8 mouse cellular contexts compared by ENCODE assay signal in the genomic region with DNA sequence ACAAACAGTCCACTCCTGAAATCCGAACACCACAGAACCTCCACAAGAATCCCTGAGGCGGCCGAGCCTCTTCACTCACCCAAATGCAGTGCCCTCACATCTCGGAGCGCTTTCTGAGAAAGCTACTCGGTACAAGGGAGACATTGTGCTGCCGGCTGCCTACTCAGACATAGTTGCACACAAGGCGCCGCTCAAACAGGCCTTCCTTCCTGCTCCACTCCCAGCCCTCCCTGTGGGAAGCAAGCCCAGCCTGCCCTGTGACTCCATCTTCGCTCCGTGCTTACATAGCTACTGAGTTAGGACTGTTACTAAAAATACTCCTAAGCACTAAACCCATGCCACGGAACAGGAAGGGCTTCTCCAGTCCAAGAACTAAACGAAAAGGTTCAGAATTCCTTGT. TPM values are rescaled to one million over a fixed set of nuclear protein-coding genes. Genes with fewer than 3 reads are reported as not detected.
DNase-seq lines count a peak whose midpoint lies in the region; ATAC-seq and TF ChIP-seq lines count a peak whose summit lies in the region.

No protein-coding gene starts in this region.

- whole genome bisulfite sequencing in spleen, adult 2 months, result 70% methylated on average over 13 of the region's 13 CpGs
- WGBS in forebrain, embryonic 14.5 days, result 55% methylated on average over 13 of the region's 13 CpGs
- WGBS in heart, postnatal 0 days, result 9% methylated on average over 13 of the region's 13 CpGs
- WGBS in liver, postnatal 0 days (ENCODE audit: insufficient replicate concordance), result 55% methylated on average over 13 of the region's 13 CpGs

- H3K27ac ChIP-seq in spleen, adult 2 months (ENCODE audit: insufficient read depth, low read length), result peak overlapping the region; percentile 66
- H3K27ac ChIP-seq in forebrain, embryonic 14.5 days (ENCODE audit: low read depth, low read length), result peak overlapping the region; percentile 65; the same call in 1 of the 2 replicates
- H3K27ac ChIP-seq in heart, postnatal 0 days (ENCODE audit: low read depth), result peak overlapping the region; percentile 99
- peak overlapping the region; percentile 60; the same call in 1 of the 2 replicates for H3K27ac ChIP-seq in liver, postnatal 0 days (ENCODE audit: low read depth)

- TF ChIP-seq EP300 in heart, postnatal 0 days (IDR thresholded peaks at IDR 0.05; ENCODE audit: low read depth), result peak; percentile 71
- TF ChIP-seq EP300 in liver, postnatal 0 days (IDR thresholded peaks at IDR 0.05; ENCODE audit: low read depth), result no peak

- no peak for TF ChIP-seq POLR2A in spleen, adult 2 months (IDR thresholded peaks at IDR 0.05; ENCODE audit: low read depth, low read length)

- no peaks in the 10 kb centered on the region for H3K4me1 ChIP-seq in spleen, adult 2 months (ENCODE audit: control insufficient read depth, insufficient read depth, insufficient read length)
- H3K4me1 ChIP-seq in forebrain, embryonic 14.5 days (ENCODE audit: control insufficient read depth, insufficient read depth, low read length), result no peaks in the 10 kb centered on the region
- H3K4me1 ChIP-seq in heart, postnatal 0 days (ENCODE audit: control insufficient read depth, insufficient read depth), result peaks cover 14% of the 10 kb centered on the region
- no peaks in the 10 kb centered on the region; the same call in 1 of the 2 replicates for H3K4me1 ChIP-seq in liver, postnatal 0 days (ENCODE audit: insufficient read depth)

- no peaks in the 10 kb centered on the region for H3K27me3 ChIP-seq in spleen, adult 2 months (ENCODE audit: control insufficient read depth, insufficient read depth, low read length)
- H3K27me3 ChIP-seq in forebrain, embryonic 14.5 days (replicated peaks; ENCODE audit: control insufficient read depth, insufficient read depth, low read length), result no peaks in the 10 kb centered on the region
- H3K27me3 ChIP-seq in heart, postnatal 0 days (ENCODE audit: control insufficient read depth, insufficient read depth, low read length), result no peaks in the 10 kb centered on the region
- no peaks in the 10 kb centered on the region for H3K27me3 ChIP-seq in liver, postnatal 0 days (ENCODE audit: insufficient read depth, low read length)

- no peak for DNase-seq in spleen, adult 2 months (ENCODE audit: low read depth in 1 of 2, low spot score in 2 of 2)
- DNase-seq in spleen, postnatal 4 days (ENCODE audit: low spot score in 2 of 2), result no peak
- DNase-seq in forebrain, embryonic 14.5 days (ENCODE audit: low spot score), result peak; percentile 33
- peak; percentile 95 for DNase-seq in heart, postnatal 0 days (ENCODE audit: low spot score)
- peak; percentile 81 to 88 for DNase-seq in kidney, postnatal 4 days
- peak; percentile 23 for DNase-seq in liver, postnatal 0 days
- peak; percentile 71 for DNase-seq in ovary, postnatal 36 days (ENCODE audit: low spot score)

- H3K9me3 ChIP-seq in forebrain, embryonic 14.5 days (replicated peaks; ENCODE audit: control insufficient read depth, low read length), result no peaks in the 10 kb centered on the region
- H3K9me3 ChIP-seq in heart, postnatal 0 days (replicated peaks; ENCODE audit: control insufficient read depth, low read length), result no peaks in the 10 kb centered on the region
- no peaks in the 10 kb centered on the region for H3K9me3 ChIP-seq in liver, postnatal 0 days (ENCODE audit: low read length)

- ATAC-seq in forebrain, embryonic 14.5 days, result peak; percentile 75
- peak; percentile 100 for ATAC-seq in heart, postnatal 0 days (ENCODE audit: insufficient read depth, low read depth)
- ATAC-seq in liver, postnatal 0 days, result no peak
- no peak for ATAC-seq in megakaryocyte-erythroid progenitor cell, adult 5-6 weeks (replicated peaks; ENCODE audit: low FRiP score, low TSS enrichment, poor library complexity, severe bottlenecking)

- H3K4me3 ChIP-seq in spleen, adult 2 months (ENCODE audit: extremely low read depth, insufficient read depth, insufficient read length), result peak overlapping the region; percentile 12; the same call in 1 of the 2 replicates
- H3K4me3 ChIP-seq in forebrain, embryonic 14.5 days (ENCODE audit: low read depth, low read length), result no peak overlapping the region
- H3K4me3 ChIP-seq in heart, postnatal 0 days (ENCODE audit: low read depth, low read length), result peak overlapping the region; percentile 64
- no peak overlapping the region for H3K4me3 ChIP-seq in liver, postnatal 0 days (ENCODE audit: low read depth, low read length)

- peak overlapping the region; percentile 44 for H3K9ac ChIP-seq in forebrain, embryonic 14.5 days (ENCODE audit: low read length)
- H3K9ac ChIP-seq in heart, postnatal 0 days (replicated peaks; ENCODE audit: low read depth, low read length), result peak overlapping the region; percentile 85
- H3K9ac ChIP-seq in liver, postnatal 0 days (replicated peaks), result peak overlapping the region; percentile 18; the same call in 1 of the 2 replicates

- no peak for TF ChIP-seq CTCF in spleen, adult 2 months (IDR thresholded peaks at IDR 0.05; ENCODE audit: extremely low read depth, insufficient read depth, insufficient read length, insufficient replicate concordance)
- no peak for TF ChIP-seq CTCF in heart, postnatal 0 days (IDR thresholded peaks at IDR 0.05; ENCODE audit: low read depth)
- TF ChIP-seq CTCF in liver, postnatal 0 days (IDR thresholded peaks at IDR 0.05; ENCODE audit: low read depth), result no peak

- peaks cover 8% of the 10 kb centered on the region for H3K36me3 ChIP-seq in spleen, adult 2 months (ENCODE audit: control insufficient read depth, insufficient read depth, low read length)
- no peaks in the 10 kb centered on the region; the same call in 1 of the 2 replicates for H3K36me3 ChIP-seq in forebrain, embryonic 14.5 days (ENCODE audit: control insufficient read depth, insufficient read depth, low read length)
- peaks cover 23% of the 10 kb centered on the region for H3K36me3 ChIP-seq in heart, postnatal 0 days (replicated peaks; ENCODE audit: control insufficient read depth, insufficient read depth, low read length)
- H3K36me3 ChIP-seq in liver, postnatal 0 days (replicated peaks; ENCODE audit: insufficient read depth, low read length), result no peaks in the 10 kb centered on the region; the same call in 1 of the 2 replicates

- peak overlapping the region; percentile 0; the same call in 1 of the 2 replicates for H3K4me2 ChIP-seq in forebrain, embryonic 14.5 days (ENCODE audit: low read length)
- H3K4me2 ChIP-seq in heart, postnatal 0 days (ENCODE audit: low read depth, low read length), result peak overlapping the region; percentile 72
- H3K4me2 ChIP-seq in liver, postnatal 0 days (ENCODE audit: low read depth, low read length), result no peak overlapping the region

RNA-seq across cellular contexts. Expression of a gene that starts 49.4 kb away (rescaled TPM):
- 5.9 and 6.4 TPM in 2 replicates for polyA plus RNA-seq in spleen, adult 2 months (2012; rRNA removed)
- 53.1 and 64.5 TPM in 2 replicates for polyA plus RNA-seq in forebrain, embryonic 14.5 days (2014; fragmentation: Nextera tagmentation; extraction: Ambion mirVana)
- total RNA-seq in heart, postnatal 0 days (2014; rRNA removed; ENCODE audit: low replicate concordance), result 49.8 and 69.6 TPM in 2 replicates
- polyA plus RNA-seq in heart, postnatal 0 days (2015; fragmentation: Nextera tagmentation; extraction: Ambion mirVana), result 74.1 and 75.7 TPM in 2 replicates
- polyA plus RNA-seq in liver, postnatal 0 days (2015; fragmentation: Nextera tagmentation; extraction: Ambion mirVana), result 11.8 and 16.6 TPM in 2 replicates
- total RNA-seq in megakaryocyte-erythroid progenitor cell, adult 5-6 weeks (2014; fragmentation: Nextera tagmentation), result 3.7 and 6.5 TPM in 2 replicates
- 5.9 and 7.6 TPM in 2 replicates for total RNA-seq in megakaryocyte-erythroid progenitor cell, adult 5-6 weeks (2017)

Comparison
In these comparisons a context has a peak if more than half of its experiments do, and no peak if none do; other contexts are left out.
1. DNase-seq: peak in forebrain, embryonic 14.5 days (single experiment), heart, postnatal 0 days (single experiment), kidney, postnatal 4 days (2 of 2), liver, postnatal 0 days (single experiment) and ovary, postnatal 36 days (single experiment); none in spleen, adult 2 months (0 of 2) and spleen, postnatal 4 days (0 of 2).
2. H3K4me3 ChIP-seq: peak in spleen, adult 2 months (single experiment) and heart, postnatal 0 days (single experiment); none in forebrain, embryonic 14.5 days (single experiment) and liver, postnatal 0 days (single experiment).
3. ATAC-seq: peak in forebrain, embryonic 14.5 days (single experiment) and heart, postnatal 0 days (single experiment); none in liver, postnatal 0 days (single experiment) and megakaryocyte-erythroid progenitor cell, adult 5-6 weeks (single experiment).
4. H3K9ac ChIP-seq: peak in every context shown above with its lines; median percentile 85 in heart, postnatal 0 days; 44 in forebrain, embryonic 14.5 days; 18 in liver, postnatal 0 days.
5. Peak in every context shown above with its lines, with median percentiles within 50 percentile points of each other: H3K27ac ChIP-seq.